Mouse (Mus musculus): ENCODE measurements at regions not wholly inside any gene's neighbourhood (a gene's known extent, or its start where the extent isn't known, plus 50 kb on each side); places are given as distances from the start of the nearest gene placed in this dataset.
"Not testable (repeated sequence)": the region's sequence is repeated elsewhere in the genome, so short reads cannot be mapped to it uniquely, and the experiment has no call there.

GRCm38 (mm10) chr5:68351793-68352192 is 320.2 kb downstream of the Grxcr1 start:
- H3K4me2 ChIP-seq, result no peak overlapping the region
- H3K9me3 ChIP-seq, result no peaks in the 10 kb centered on the region
- H3K27ac ChIP-seq, result no peak overlapping the region
- no peaks in the 10 kb centered on the region for H3K27me3 ChIP-seq
- no peak overlapping the region for H3K9ac ChIP-seq
- no peaks in the 10 kb centered on the region for H3K36me3 ChIP-seq
- WGBS, result 49% methylated on average over 5 of the region's 5 CpGs
- no peak overlapping the region for H3K4me3 ChIP-seq
- ATAC-seq (ENCODE audit: low FRiP score), result no peak
- H3K4me1 ChIP-seq (replicated peaks), result no peaks in the 10 kb centered on the region

- H3K9ac ChIP-seq, result no peak overlapping the region
- no peak overlapping the region for H3K27ac ChIP-seq
- no peak overlapping the region for H3K4me3 ChIP-seq
- 65% methylated on average over 4 of the region's 4 CpGs for WGBS
- no peak for ATAC-seq (ENCODE audit: low FRiP score)
- no peaks in the 10 kb centered on the region for H3K9me3 ChIP-seq
- H3K36me3 ChIP-seq, result no peaks in the 10 kb centered on the region
- H3K4me1 ChIP-seq (replicated peaks), result no peaks in the 10 kb centered on the region
- H3K27me3 ChIP-seq, result no peaks in the 10 kb centered on the region
- no peak overlapping the region for H3K4me2 ChIP-seq
Observed at GRCm38 (mm10) chr5:68353211-68353610, 321.6 kb downstream of the Grxcr1 start.

DNA sequence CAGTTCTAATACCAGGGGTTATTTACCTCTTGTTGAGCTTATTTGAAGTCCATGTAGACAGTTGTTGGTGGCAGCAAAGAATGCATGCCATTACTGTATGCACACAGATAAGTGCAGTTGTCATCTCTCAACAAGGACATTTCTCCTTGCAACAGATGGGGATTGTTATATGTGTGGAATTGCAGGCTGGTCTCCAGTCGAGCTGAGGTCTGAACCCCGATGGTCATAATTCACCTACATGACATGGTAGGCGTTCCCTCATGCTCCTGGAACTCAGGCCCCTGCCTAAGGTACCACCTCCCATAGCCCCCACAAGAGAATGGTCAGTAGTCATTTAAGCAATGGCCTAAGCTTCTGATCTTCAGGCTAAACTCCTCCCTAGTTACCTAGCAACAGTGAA is 322.2 kb downstream of the Grxcr1 start:
- H3K27me3 ChIP-seq; H3K4me3 ChIP-seq; H3K4me2 ChIP-seq; H3K9me3 ChIP-seq; H3K9ac ChIP-seq; H3K36me3 ChIP-seq; H3K27ac ChIP-seq; ATAC-seq (ENCODE audit: low FRiP score); H3K4me1 ChIP-seq (replicated peaks): not testable (repeated sequence)
- 70% methylated on average over 3 of the region's 3 CpGs for WGBS

DNA sequence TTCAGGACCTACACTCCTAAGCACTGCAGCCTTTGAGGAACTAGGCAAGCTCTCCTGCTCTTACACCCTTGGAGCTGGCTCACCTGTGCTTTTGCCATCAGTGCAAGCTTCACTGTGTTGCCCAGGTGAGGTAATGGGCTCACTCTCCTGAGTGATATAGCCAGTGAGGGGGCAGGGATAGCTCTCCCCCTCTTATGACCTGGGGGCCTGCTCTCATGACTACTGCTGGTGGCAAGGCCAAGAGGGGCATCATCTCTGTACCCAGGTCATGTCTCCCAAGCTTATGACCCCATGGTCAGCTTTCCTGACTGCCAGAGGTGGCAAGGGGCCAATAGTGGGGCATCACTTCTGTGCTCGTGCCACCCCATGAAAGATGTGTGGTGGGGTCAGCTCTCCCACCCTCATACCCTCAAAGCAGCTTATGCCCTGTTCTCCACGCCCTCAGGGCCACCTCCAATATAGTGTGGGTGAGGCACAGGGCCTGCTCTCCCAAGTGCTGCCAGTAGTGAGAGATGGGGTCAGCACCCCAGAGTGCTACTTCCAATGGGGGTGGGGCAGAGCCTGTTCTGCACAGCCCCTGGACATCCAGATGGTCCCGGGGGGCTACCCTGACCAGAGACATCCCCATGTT is 330.1 kb downstream of the Grxcr1 start:
- no peak overlapping the region for H3K9ac ChIP-seq
- WGBS, result 86% methylated on average over 3 of the region's 3 CpGs
- H3K27me3 ChIP-seq, result no peaks in the 10 kb centered on the region
- H3K4me1 ChIP-seq (replicated peaks), result no peaks in the 10 kb centered on the region
- no peak overlapping the region for H3K4me2 ChIP-seq
- H3K9me3 ChIP-seq, result no peaks in the 10 kb centered on the region
- 0 out of 2 replicates have a peak, but pooled peaks have one; percentile 28 for ATAC-seq (ENCODE audit: low FRiP score)
- no peak overlapping the region for H3K27ac ChIP-seq
- H3K36me3 ChIP-seq, result no peaks in the 10 kb centered on the region
- no peak overlapping the region for H3K4me3 ChIP-seq

GRCm38 (mm10) chr5:68373082-68373481 is 341.4 kb downstream of the Grxcr1 start:
- 93% methylated on average over 2 of the region's 2 CpGs for WGBS
- Histone ChIP-seq H3K4me3 (no peak overlapping the region), H3K36me3 (no peaks in the 10 kb centered on the region), H3K9me3 (no peaks in the 10 kb centered on the region), H3K27me3 (no peaks in the 10 kb centered on the region), H3K27ac (no peak overlapping the region), H3K9ac (no peak overlapping the region), H3K4me2 (no peak overlapping the region), H3K4me1 (replicated peaks) (no peaks in the 10 kb centered on the region)
- ATAC-seq (ENCODE audit: low FRiP score), result no peak

Data from hindbrain, embryonic 13.5 days (tissue).